Mouse (Mus musculus) forebrain, embryonic 14.5 days (tissue): ENCODE results near the gene Srrt. TPM values are rescaled to one million over a fixed set of nuclear protein-coding genes. Genes with fewer than 3 reads are reported as not detected.

Experiments
- ATAC-seq: fragments of 200-750 bp; cut with Nextera tagmentation; 2 replicates; pipeline ENCODE4 v1.8.0; 2017; ENCODE audit warnings: mild to moderate bottlenecking, moderate library complexity
- DNase-seq: peaks from one replicate; pipeline ENCODE4 v3.0.0-alpha.2; 2015; ENCODE audit warnings: low spot score
- H3K27ac ChIP-seq: fragments of 300-500 bp; sonication (generic); 2 replicates; pipeline ENCODE4 v1.5.1; 2014; ENCODE audit warnings: low read depth, mild to moderate bottlenecking, control low read depth, low read length, moderate library complexity
- H3K27me3 ChIP-seq: fragments of 300-500 bp; sonication (generic); replicated peaks from 2 replicates; pipeline ENCODE4 v1.6.1; 2014; ENCODE audit warnings: low read length, control low read depth, mixed read lengths; ENCODE audit not compliant: control insufficient read depth, insufficient read depth
- H3K36me3 ChIP-seq: fragments of 300-500 bp; sonication (generic); 2 replicates; pipeline ENCODE4 v1.6.1; 2014; ENCODE audit warnings: low read length, control low read depth; ENCODE audit not compliant: control insufficient read depth, insufficient read depth
- H3K4me1 ChIP-seq: fragments of 300-500 bp; sonication (generic); 2 replicates; pipeline ENCODE4 v1.6.1; 2014; ENCODE audit warnings: antibody characterized with exemption, low read length, control low read depth; ENCODE audit not compliant: control insufficient read depth, insufficient read depth
- H3K4me2 ChIP-seq: fragments of 300-500 bp; sonication (generic); 2 replicates; pipeline ENCODE4 v1.6.1; 2014; ENCODE audit warnings: mild to moderate bottlenecking, control low read depth, low read length
- H3K4me3 ChIP-seq: fragments of 300-500 bp; sonication (generic); 2 replicates; pipeline ENCODE4 v1.5.1; 2014; ENCODE audit warnings: low read depth, low read length, control low read depth
- H3K9ac ChIP-seq: fragments of 300-500 bp; sonication (generic); 2 replicates; pipeline ENCODE4 v1.6.1; 2014; ENCODE audit warnings: mild to moderate bottlenecking, low read length, control low read depth, moderate library complexity
- H3K9me3 ChIP-seq: fragments of 300-500 bp; sonication (generic); replicated peaks from 2 replicates; pipeline ENCODE4 v1.6.1; 2016; ENCODE audit warnings: low read length, control low read depth, mixed read lengths; ENCODE audit not compliant: control insufficient read depth
- WGBS: fragments of 180-500 bp; shearing (Covaris S2); extraction: QIAGEN DNeasy Blood & Tissue Kit; methylation state at CpG from one replicate; pipeline ENCODE4 v1.1.7; 2014; 5-methylcytosine and 5-hydroxymethylcytosine counted together
- polyA plus RNA-seq: library from polyadenylated mRNA; unstranded; fragments of >200 nt; fragmentation: Nextera tagmentation; extraction: Ambion mirVana; gene quantifications from 2 replicates; pipeline ENCODE4 v1.2.1, GENCODE M21; 2014

Gene Srrt
- 78.9 and 95.2 TPM in 2 replicates for polyA plus RNA-seq

GRCm38 (mm10) chr5:137307071-137307912 is at the start of gene Srrt:
Gene Srrt (minus strand): TSS chr5:137307674.
- peak within 1 kb of the TSS; percentile 86 for H3K9ac ChIP-seq
- peak within 1 kb of the TSS; percentile 77 for H3K4me2 ChIP-seq
- 1% methylated on average over 59 of the region's 72 CpGs for WGBS
- ATAC-seq (peak; percentile 92), DNase-seq (peak; percentile 99)
- H3K4me1 ChIP-seq, result peaks cover 28% of the 10 kb centered on the region
- H3K27me3 ChIP-seq, result no peaks in the 10 kb centered on the region
- H3K27ac ChIP-seq, result peak within 1 kb of the TSS; percentile 92
- no peaks in the 10 kb centered on the region for H3K9me3 ChIP-seq
- peak within 1 kb of the TSS; percentile 67 for H3K4me3 ChIP-seq
- H3K36me3 ChIP-seq, result peaks cover 43% of the 10 kb centered on the region

GRCm38 (mm10) chr5:137354091-137354490 is 46.6 kb upstream of the Srrt start:
- Histone ChIP-seq H3K4me2 (no peak overlapping the region), H3K27me3 (no peaks in the 10 kb centered on the region), H3K4me3 (no peak overlapping the region), H3K9ac (no peak overlapping the region), H3K36me3 (peaks cover 39% of the 10 kb centered on the region), H3K9me3 (no peaks in the 10 kb centered on the region), H3K4me1 (peaks cover 14% of the 10 kb centered on the region), H3K27ac (no peak overlapping the region)
- DNase-seq, result no peak
- ATAC-seq, result no peak
- 84% methylated on average over 17 of the region's 17 CpGs for WGBS

GRCm38 (mm10) chr5:137352011-137352975 is 44.8 kb upstream of the Srrt start:
- Histone ChIP-seq H3K9ac (peak overlapping the region; percentile 79), H3K36me3 (peaks cover 26% of the 10 kb centered on the region), H3K4me2 (peak overlapping the region; percentile 93), H3K9me3 (no peaks in the 10 kb centered on the region), H3K27me3 (0 out of 2 replicates have a peak, but pooled peaks cover 2% of the 10 kb centered on the region), H3K4me1 (peaks cover 16% of the 10 kb centered on the region), H3K4me3 (peak overlapping the region; percentile 68), H3K27ac (no peak overlapping the region)
- ATAC-seq (no peak), DNase-seq (no peak)
- 20% methylated on average over 16 of the region's 16 CpGs for WGBS

GRCm38 (mm10) chr5:137351394-137351793 is 43.9 kb upstream of the Srrt start:
- no peak for ATAC-seq
- 11% methylated on average over 4 of the region's 4 CpGs for WGBS
- peak overlapping the region; percentile 79; the same call in 1 of the 2 replicates for H3K9ac ChIP-seq
- H3K36me3 ChIP-seq, result peaks cover 21% of the 10 kb centered on the region
- no peak for DNase-seq
- H3K9me3 ChIP-seq, result no peaks in the 10 kb centered on the region
- H3K27me3 ChIP-seq, result 0 out of 2 replicates have a peak, but pooled peaks cover 2% of the 10 kb centered on the region
- peaks cover 16% of the 10 kb centered on the region for H3K4me1 ChIP-seq
- H3K27ac ChIP-seq, result no peak overlapping the region
- peak overlapping the region; percentile 93 for H3K4me2 ChIP-seq
- peak overlapping the region; percentile 68 for H3K4me3 ChIP-seq

- Histone ChIP-seq H3K36me3 (peaks cover 17% of the 10 kb centered on the region), H3K4me1 (peaks cover 16% of the 10 kb centered on the region), H3K9me3 (no peaks in the 10 kb centered on the region), H3K4me2 (peak overlapping the region; percentile 93), H3K27me3 (0 out of 2 replicates have a peak, but pooled peaks cover 2% of the 10 kb centered on the region), H3K27ac (peak overlapping the region; percentile 72; the same call in 1 of the 2 replicates), H3K4me3 (peak overlapping the region; percentile 68), H3K9ac (peak overlapping the region; percentile 79)
- ATAC-seq, result no peak
- WGBS, result 0% methylated on average over 8 of the region's 8 CpGs
- DNase-seq, result no peak
Measured at GRCm38 (mm10) chr5:137351058-137351380, 43.5 kb upstream of the Srrt start.

GRCm38 (mm10) chr5:137350205-137351057 is 43.0 kb upstream of the Srrt start:
- Histone ChIP-seq H3K27ac (peak overlapping the region; percentile 72), H3K9me3 (no peaks in the 10 kb centered on the region), H3K36me3 (peaks cover 12% of the 10 kb centered on the region), H3K9ac (peak overlapping the region; percentile 79), H3K4me1 (peaks cover 16% of the 10 kb centered on the region), H3K27me3 (0 out of 2 replicates have a peak, but pooled peaks cover 2% of the 10 kb centered on the region), H3K4me2 (peak overlapping the region; percentile 93), H3K4me3 (peak overlapping the region; percentile 68)
- DNase-seq, result peak; percentile 22
- peak; percentile 69 for ATAC-seq
- under 1% methylated on average over 55 of the region's 55 CpGs for WGBS

- DNase-seq (peak; percentile 92), ATAC-seq (peak; percentile 93)
- peak within 1 kb of the TSS; percentile 79 for H3K9ac ChIP-seq
- peaks cover 6% of the 10 kb centered on the region for H3K36me3 ChIP-seq
- H3K4me3 ChIP-seq, result peak within 1 kb of the TSS; percentile 68
- peaks cover 16% of the 10 kb centered on the region for H3K4me1 ChIP-seq
- 1% methylated on average over 27 of the region's 32 CpGs for WGBS
- H3K27me3 ChIP-seq, result 0 out of 2 replicates have a peak, but pooled peaks cover 2% of the 10 kb centered on the region
- H3K4me2 ChIP-seq, result peak within 1 kb of the TSS; percentile 93
- no peaks in the 10 kb centered on the region for H3K9me3 ChIP-seq
- peak within 1 kb of the TSS; percentile 72 for H3K27ac ChIP-seq
Measured at GRCm38 (mm10) chr5:137349384-137350204, 42.1 kb upstream of the Srrt start, which contains the start of gene Ephb4. Gene Ephb4 (plus strand): TSS chr5:137350109.
